Mouse (Mus musculus) adrenal gland, adult 8-10 months (tissue): ENCODE data around the gene Pik3cd. TPM values are rescaled to one million over a fixed set of nuclear protein-coding genes. Genes with fewer than 3 reads are reported as not detected.
"Not testable (repeated sequence)": the region's sequence is repeated elsewhere in the genome, so short reads cannot be mapped to it uniquely, and the experiment has no call there.

Experiments
- DNase-seq: peaks from one replicate; pipeline ENCODE4 v3.0.0; 2022
- total RNA-seq, 4 experiments: library from RNA; stranded (reverse); gene quantifications; 2 replicates each; pipeline ENCODE4 v1.2.4; 2022

The Pik3cd gene
- total RNA-seq, 4 experiments from 2014 or later = 4.8 to 9.3 (median 7.0) TPM

DNA sequence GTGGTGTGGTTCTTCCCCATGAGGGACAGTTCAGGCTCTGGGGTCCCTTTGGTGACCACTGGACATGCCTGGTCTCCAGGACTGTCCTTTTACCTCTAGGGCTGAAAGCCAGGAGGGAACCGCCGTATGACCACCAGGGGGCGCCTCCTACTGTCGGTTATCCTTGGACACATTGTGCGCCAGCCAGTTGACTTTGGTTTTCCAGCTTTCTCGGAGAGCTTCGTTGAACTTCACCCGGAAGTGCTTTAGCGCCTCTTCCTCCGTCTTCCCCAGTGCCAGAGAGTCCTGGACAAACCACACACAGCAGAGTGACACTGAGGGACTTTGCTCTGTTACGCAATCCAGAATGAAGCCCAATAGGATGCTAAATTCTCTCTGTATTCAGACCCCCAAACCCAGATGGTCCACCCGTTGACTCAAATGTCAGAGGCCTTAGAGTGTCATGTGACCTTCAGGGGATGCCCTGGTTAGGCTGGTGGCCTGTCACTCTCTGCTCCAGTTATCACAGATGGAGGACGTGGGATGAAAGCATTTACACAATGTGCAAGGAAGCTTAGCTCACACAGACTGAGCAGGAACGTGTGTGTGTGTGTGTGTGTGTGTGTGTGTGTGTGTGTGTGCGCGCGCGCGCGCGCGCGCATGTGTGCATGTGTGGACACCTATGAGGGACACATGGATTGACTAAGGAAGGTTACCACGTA is 51.7 kb downstream of the Pik3cd start:
- DNase-seq = peak; percentile 60

DNA sequence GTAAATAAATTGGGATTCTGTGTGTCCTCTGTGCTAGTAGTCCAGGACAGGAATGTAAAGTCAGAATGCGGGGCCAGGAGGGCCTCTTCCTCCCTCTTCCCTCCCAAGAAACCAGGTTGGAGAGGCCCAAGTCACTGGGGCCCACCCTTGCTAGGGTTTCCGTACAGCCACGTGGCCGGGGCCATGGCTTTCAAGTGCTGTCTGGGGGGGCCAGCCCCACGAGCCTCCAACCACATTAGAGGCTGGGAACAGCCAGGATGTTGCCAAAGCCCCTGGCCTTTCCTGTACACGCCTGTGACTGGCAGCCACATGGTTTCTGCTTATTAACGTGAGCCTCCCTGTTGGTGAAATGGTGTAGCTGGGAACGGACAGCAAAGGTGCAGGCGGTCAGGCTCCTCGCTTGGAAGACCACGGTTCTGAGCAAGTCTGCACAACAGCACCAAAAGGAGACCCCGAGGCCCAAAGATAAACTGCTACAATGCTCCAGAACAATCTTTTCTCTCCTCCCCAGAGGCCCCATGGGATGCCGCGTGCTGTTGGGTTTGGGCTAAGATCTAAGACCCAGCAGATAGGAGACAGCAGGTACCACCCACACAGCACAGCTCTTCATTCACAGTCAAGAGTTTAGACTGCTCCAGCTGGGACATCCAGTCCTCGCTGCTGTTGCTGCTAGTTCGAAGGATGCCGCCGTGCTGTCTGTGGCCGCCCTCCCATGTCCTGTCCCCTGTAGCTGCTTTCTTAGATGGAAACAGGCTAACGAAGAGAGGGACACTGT is 54.2 kb downstream of the Pik3cd start:
- DNase-seq = no peak

DNA sequence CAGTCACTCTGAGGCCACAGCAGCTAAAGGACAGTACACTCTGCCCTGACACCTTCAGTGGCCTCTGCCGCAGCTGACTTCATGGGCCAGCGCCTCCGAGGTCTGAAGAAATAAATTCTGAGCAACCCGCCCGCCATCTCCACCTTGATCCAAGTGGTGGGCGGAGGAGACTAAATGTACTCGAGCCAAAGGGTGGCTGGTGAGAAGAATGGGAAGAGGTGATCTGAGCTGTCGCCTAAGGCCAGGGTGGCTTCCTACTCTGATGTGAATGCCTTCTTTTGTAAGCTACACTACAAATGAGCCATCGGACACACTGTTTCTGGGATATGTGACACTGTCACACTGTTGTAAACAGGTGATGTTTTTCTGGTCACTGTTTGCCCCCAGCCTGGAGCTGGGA is 56.6 kb downstream of the Pik3cd start:
- DNase-seq = no peak

DNA sequence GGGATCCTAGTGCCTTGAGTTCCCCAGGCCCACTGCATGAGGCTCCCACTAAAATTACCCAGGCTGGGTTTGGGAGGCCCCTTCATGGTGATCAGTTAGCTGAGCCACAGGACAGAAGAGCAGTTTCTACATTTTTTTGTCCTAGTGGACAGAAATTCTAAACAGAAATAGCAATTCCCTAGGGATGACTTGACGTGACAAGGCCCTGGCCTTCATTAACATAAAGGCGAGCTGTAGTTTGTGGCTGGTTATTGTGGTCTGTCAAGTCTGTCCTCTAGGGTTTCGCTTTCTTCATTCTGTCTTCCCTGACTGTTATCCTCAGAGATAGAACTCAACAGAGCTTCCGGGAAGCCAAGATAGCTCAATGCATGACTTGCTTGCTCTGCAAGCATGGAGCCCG is 60.4 kb downstream of the Pik3cd start:
- DNase-seq = no peak

DNA sequence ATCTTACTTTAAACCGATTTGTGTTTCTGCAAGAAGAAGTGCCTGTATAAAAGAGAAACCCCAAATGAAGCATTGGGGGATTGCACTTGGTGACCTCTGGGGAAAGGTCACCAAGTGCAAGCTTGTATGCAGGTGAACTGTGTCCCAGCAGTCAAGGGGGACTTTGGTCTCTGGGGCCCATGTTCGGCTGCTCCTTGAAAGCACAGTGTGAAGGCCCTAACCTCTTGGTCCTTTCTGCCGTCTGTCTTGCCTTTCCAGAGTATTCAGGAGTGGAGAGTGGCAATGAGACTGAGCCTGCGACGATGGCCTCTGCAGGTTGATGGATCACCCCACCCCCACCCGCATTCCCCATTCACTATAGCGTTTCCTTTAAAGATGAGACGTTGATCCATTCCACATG is 61.0 kb downstream of the Pik3cd start:
- DNase-seq = no peak

DNA sequence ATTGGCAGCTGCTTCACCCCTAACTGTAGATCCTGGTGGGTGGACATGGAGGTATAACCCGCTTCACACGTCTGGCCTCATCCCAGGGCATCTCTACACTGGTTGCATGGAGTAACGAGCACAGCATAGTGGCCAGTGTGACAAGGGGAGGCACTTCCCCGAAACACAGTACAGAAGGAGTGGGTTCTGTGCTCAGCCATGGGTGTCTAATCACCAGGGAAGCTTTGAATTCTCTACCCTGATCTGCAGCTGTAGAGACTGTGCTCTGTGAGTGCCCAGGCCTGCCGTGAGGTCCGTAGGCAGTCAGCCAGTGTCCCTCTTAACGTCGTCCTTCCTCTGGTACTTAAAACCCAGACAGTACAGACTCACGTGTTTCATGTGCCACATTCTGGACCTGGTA is 61.5 kb downstream of the Pik3cd start:
- no peak for DNase-seq

DNA sequence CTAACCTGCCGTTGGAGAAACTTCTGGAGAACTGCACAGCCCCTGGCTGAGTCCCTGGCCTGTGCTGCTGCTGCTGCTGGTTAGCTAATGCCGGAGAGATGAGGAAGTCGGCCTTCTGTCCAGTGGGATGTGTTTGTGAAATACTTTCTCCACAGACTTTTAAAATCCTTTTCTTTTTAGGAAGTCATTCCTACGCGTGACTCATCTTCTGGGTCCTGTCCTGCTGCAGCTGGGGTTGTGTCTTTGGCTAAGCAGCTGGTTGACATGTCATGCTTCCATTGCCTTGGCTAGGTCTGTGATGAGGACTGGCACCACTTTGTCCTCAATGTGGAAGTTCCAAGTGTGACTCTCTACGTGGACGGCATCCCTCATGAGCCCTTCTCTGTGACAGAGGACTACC is 64.4 kb downstream of the Pik3cd start:
- no peak for DNase-seq

DNA sequence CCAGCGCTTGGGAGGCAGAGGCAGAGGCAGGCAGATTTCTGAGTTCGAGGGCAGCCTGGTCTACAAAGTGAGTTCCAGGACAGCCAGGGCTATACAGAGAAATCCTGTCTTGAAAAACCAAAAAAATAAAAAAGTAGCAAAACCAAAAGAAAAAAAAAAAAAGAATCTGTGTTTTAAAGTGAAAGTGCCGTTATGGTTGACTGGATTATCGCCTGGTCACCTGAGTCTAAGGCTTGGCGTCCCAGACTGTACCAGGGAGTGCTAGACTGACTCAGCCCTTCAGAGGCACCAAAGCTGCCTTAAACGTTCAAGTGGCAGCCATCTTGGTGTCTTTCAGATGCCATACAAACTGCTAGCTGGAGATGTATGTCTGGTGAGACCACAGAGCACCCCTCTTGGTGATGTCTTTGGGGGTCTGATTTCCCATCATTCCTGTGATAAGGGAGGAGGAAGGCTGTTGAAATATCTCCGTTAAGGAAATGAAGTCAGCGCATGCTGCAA is 66.4 kb downstream of the Pik3cd start:
- DNase-seq = no peak

DNA sequence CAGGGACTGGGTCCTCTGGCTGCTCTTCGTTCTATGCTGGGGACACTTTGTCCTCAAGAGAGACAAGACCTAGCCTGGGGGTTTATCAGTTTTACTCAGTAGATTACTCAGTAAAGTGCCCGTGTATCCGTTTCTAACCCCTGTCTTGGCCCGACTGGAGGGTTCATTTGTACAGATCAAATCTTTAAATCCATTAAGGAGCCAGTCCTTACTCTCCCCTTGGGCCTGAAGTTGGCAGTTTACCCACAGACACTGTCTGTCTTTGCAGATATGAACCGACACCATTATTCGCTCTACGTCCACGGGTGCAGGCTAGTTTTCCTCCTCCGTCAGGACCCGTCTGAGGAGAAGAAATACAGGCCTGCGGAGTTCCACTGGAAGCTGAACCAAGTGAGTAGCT is 67.4 kb downstream of the Pik3cd start:
- no peak for DNase-seq

DNA sequence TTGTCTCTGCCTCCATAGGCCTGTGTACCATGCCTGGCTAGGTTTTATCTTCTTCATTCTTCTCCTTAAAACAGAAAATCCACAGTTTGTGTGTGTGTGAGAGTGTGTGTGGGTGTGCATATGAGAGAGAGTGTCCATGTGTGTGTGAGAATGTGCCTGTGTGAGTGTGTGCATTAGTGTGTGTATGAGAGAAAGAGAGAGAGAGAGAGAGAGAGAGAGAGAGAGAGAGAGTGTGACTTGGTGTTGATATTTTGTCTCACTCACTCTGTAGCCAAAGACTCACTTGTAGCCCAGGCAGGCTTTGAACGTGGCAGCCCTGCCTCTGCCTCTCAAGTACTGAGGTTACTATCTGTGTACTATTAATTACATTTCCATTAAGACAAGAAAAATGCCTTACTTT is 68.2 kb downstream of the Pik3cd start:
- DNase-seq = no peak

DNA sequence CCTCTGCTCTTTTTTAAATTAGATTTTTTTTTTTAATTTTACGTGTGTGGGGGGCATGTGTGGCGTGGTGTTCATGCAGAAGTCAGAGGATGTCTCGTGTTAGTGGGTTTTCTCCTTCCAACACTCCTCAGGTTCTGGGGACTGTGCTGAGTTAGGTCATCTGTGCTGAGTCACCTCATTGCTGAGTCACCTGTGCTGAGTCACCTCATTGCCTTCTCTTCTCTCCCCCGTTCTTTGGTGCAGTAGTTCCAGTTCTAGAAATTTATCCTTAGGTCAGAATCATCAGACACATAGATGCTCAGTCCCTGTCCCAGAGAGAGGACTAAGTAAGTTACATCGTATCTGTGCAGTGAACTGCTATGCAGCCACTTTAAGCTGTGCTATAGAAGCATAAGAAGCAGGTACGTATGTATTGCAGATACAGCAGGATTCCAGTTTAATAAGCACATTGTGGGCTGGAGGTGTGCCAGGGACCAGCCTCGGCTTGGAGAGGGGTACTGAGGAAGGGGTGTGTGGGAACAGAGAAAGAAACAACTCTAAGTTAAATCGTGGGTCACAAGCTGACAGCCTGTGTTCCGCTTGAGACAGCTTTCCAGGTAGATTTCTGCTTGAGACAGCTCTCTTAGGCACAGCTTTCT is 69.6 kb downstream of the Pik3cd start:
- DNase-seq = peak; percentile 30

DNA sequence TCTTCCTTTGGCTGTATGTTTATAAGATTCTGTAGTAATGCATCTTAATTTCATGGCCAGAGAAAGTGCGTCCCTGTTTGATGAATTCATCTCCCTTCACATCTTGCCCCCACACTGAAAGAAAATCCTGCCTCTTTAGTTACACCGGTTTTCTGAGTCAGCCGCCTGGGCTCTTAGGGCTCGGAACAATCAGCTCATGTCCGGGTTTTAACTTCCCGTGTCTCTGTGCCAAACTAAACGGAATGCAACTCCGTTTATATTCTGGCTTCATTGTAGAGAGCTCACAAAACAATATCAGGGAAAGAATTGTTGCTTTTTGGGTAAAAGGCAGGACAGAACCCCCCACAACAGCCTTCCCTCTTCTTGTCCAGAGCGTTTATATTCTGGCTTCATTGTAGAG is 73.6 kb downstream of the Pik3cd start:
- no peak for DNase-seq

DNA sequence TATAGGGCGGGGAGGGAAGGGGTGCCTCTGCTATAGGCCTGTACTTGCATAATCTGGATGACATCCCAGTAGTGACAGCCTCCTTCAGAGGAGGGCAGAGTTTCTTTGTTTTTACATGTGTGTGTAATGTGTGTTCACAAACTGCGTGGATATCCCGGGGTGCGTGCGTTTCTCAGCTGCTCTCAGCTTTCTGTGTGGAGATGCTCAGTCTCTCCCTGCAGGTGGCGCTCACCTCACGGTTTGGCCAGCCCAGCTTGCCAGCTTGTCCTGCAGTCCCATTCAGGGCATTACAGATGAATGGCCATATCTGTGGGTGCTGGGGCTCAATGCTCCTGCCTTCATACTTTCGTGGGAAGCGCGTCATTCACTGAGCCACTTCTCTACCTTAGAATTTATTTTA is 74.0 kb downstream of the Pik3cd start:
- DNase-seq = no peak

DNA sequence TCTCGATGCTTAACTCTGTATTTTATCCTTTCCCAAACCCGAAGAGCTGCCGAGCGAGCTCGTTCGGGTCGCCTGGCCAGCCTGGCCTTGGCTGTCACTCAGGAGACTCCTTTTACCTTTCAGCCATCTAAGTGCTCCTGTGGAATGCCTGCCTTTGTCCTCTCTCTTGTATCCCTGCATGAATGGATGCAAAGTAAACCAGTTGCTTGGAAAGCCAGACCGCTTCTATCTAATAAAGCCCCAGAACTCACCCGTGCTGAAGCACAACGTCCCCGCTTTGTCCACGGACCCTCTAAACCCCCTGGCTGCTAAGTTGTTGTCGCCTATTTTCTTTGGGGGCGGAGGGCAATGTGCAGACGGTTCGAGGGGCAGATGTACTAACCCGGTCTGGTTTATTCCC is 75.6 kb downstream of the Pik3cd start:
- DNase-seq = no peak

DNA sequence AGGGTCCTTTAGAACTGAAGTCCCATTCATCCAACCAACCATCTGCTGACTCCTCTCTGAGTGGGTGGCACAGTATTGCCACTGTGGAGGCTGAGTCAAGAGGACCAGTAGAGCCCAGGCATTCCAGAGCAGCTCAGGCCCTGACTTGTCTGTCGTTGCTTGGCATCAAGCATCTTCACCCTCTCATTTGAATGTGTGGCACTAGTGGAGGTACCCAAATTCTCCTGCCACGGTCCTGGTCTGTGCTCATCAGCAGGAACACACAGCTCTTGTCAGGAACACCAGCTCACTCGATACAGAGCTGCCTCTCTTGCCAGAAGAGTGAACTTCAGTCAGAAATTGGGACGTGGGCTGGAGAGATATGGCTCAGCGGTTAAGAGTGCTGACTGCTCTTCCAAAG is 78.7 kb downstream of the Pik3cd start:
- no peak for DNase-seq

DNA sequence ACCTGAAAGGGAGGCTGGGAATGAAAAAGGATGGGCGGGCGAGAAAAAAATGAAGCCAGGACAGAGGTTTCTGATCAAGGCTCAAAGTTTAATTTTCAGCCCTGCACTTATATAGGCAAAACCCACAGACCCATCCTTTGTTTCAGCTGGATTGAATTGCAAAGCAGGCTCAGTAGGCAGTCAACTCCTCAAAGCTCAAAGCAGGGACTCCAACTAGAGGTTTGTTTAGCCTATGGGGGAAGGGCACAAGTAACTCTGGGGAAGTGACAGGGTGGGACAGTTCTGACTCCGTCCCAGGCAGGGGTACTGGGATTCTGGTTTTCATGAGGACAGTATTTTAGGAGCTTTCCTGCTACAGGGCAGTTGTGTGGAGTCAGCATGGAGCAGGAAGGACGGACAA is 81.1 kb downstream of the Pik3cd start:
- no peak for DNase-seq

DNA sequence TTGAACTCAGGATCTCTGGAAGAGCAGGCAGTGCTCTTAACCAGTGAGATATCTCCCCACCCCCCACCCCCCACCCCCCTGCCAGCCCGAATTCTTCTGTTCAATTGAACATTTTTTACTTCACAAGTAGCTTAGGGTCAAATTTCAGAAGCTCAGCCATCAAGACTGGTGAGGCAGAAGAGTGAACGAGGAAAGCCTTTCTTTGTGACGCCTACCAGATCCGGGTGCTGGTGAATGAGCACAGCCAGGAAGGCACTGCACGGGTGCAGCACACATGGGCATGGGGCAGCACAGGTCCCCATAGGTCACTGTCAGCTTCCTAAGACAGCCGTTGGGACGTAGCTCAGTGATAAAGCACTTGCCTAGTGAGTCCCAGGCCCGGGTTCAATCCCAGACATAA is 82.4 kb downstream of the Pik3cd start:
- DNase-seq = no peak

DNA sequence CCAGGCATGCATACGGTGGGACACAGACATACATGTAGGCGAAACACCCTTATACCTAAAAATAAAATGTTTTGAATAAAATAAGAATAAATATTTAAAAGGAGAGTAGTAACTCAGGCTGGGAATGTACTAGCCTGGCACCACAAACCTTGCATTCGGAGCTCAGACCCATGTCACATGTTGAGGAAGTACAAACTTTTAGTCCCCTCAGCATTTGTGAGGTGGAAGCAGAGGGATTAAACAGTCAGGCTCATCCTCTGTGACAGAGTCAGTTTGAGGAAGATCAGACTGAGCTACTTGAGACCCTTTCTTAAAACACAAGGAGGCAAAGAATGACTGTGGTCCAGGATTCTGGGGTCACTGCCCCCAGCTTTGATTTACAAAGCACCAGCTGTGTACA is 85.4 kb downstream of the Pik3cd start:
- not testable (repeated sequence) for DNase-seq

DNA sequence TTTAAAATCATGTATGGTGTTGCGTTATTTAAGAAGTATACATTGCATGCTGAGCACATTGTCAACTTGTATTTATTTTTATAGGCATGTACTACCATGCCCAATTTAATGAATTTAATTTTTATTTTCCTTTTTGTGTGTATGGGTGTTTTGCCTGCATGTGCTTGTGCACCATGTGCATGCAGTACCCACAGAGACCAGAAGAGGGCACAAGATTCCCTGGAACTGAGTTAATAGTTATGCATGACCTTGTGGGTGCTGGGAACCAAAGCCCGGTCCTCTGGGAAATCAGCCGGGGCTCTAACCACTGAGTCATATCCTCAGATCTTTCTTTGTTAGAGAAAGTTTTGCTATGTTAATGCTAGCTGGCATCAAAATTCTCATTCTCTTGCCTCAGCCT is 87.5 kb downstream of the Pik3cd start:
- DNase-seq = no peak

DNA sequence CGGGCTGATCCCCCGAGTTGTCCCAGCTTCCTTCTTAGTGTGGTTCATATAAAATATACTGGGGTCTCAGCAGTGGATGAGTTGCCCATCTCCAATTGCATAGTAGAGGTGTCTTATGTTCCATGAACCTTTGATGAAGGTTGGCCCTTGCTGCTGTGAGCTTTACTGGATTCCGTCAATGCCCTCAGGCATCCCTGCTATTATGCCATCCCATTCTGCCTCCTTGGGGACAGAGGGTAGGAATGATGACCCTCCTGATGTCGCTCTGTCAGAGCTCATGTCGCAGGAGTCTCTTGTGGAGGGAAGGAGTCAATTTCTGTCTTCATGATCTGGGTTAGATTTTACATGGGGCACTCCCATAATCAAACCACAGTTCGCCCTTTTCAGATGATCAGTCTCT is 88.9 kb downstream of the Pik3cd start:
- not testable (repeated sequence) for DNase-seq

DNA sequence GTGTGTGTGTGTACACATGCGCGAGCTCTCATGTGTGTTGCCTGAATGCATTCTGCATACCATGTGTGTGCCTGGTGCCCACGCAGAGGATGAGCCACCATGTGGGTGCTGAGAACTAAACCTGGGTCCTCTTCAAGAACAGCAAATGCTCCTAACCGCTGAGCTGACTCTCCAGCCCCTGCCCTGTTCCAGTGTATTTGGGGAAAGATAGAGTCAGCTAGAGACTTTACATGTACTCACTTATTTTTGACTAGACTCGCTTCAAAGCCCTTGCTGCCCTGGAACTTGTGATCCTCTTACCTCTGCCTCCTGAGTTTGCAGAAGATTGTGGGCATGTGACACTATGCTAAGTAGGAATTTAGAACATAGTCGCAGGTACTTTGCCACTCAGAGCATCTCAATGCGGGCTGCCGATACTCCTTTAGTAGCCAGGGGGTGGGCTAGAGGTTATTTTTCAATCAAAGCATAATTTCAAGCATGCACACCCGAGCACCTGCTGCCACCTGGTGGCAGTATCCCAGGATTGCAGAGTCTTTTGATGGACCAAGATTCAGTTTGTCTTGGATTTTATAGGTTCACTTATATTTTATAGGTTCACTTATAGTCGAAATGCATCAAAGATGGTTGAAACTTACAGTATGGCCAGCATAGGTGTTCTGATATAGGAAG is 90.9 kb downstream of the Pik3cd start:
- no peak for DNase-seq

DNA sequence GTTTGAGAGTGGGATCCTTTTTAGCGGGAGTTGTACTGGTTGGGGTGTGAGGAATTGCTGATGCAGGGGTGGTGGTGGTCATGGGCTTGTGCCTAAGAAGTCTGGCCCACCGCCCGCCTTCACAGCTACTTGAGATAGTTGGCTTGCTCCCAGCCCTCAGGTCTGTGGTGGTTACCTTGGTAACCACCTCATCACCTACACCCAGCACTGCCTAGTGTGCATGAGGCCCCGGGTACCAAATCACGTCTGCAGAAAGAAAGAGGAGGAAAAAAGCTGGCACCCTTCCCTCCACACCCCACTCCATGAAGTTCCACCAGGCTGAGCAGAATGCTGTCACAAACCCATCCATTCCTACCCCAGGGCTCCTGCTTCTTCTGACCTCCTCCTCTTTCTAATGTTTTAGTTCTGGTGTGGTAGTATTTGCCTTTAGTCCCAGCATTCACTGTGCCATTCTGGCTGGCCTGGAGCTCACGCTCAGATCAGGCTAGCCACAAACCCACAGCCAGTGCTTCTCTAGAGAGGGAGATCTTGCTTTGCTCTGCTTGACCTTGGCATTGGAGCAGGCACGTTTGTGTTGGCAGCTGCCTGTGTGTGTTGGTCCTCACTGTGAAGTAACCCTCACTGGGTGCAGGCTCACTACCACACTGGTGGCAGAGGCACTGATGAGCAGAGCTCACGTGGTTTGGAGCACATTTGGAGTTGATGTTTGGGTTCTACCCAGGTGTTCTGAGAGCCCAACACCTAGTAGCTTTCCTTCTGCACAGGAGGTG is 92.9 kb downstream of the Pik3cd start:
- DNase-seq = no peak
